Comparison of ENCODE assay signal across 28 mouse cellular contexts in the genomic region with DNA sequence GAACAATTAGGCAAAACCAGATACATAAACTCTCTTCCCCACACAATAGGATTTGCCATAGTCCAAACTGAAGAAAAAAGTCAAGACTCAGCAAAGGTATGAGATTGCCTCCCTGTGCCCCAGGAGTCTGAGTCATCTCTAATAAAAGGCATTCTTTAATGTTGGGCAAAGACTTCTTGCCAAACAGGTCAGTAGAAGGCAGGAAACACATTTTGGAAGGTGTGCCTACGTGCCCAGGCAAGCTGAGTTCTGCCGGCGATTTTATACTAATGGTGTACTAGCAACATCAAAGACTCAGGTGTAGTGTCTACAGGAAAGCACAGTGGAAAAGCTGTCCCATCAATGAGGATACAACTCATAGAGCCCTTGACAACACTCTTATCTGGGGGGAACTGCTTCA.
A peak's percentile ranks its signal among the peaks of the same experiment; 100 is the strongest.
DNase-seq lines count a peak whose midpoint lies in the region; ATAC-seq and TF ChIP-seq lines count a peak whose summit lies in the region.
"Had no signal": no experiment of that assay in that cellular context is flagged by ENCODE, and none has a peak within 500 bp of the region (broad histone marks: within the 10 kb centered on the region; RNA-seq: fewer than 3 reads in every experiment).

No protein-coding gene starts in this region.

- no peak overlapping the region for H3K4me2 ChIP-seq in embryonic facial prominence, embryonic 14.5 days (ENCODE audit: low read depth, low read length)
- H3K4me2 ChIP-seq in limb, embryonic 15.5 days: no peak overlapping the region
- no peak overlapping the region for H3K4me2 ChIP-seq in liver, postnatal 0 days (ENCODE audit: low read depth, low read length)
- H3K4me2 ChIP-seq: embryonic facial prominence, embryonic 15.5 days; forebrain, embryonic 13.5 days; heart, embryonic 11.5 days; hindbrain, embryonic 12.5 days; intestine, embryonic 15.5 days; limb, embryonic 12.5 days; liver, embryonic 12.5 days; midbrain, embryonic 15.5 days had no signal

- no peak for TF ChIP-seq EP300 in liver, postnatal 0 days (IDR thresholded peaks at IDR 0.05; ENCODE audit: low read depth)

- no peaks in the 10 kb centered on the region for H3K27me3 ChIP-seq in embryonic facial prominence, embryonic 14.5 days (replicated peaks; ENCODE audit: control insufficient read depth, insufficient read depth, low read length)
- H3K27me3 ChIP-seq in embryonic facial prominence, embryonic 10.5 days (replicated peaks; ENCODE audit: low read depth, poor library complexity, severe bottlenecking): no peaks in the 10 kb centered on the region
- no peaks in the 10 kb centered on the region for H3K27me3 ChIP-seq in limb, embryonic 15.5 days
- H3K27me3 ChIP-seq in liver, postnatal 0 days (ENCODE audit: insufficient read depth, low read length): no peaks in the 10 kb centered on the region
- H3K27me3 ChIP-seq: embryonic facial prominence, embryonic 15.5 days; forebrain, embryonic 13.5 days; hindbrain, embryonic 12.5 days; intestine, embryonic 15.5 days; limb, embryonic 12.5 days; liver, embryonic 12.5 days; midbrain, embryonic 15.5 days had no signal

- 86% methylated on average over 3 of the region's 3 CpGs for WGBS in embryonic facial prominence, embryonic 14.5 days
- 93% methylated on average over 3 of the region's 3 CpGs for WGBS in embryonic facial prominence, embryonic 10.5 days
- 63% methylated on average over 3 of the region's 3 CpGs for WGBS in limb, embryonic 15.5 days
- 78% methylated on average over 3 of the region's 3 CpGs for WGBS in liver, postnatal 0 days (ENCODE audit: insufficient replicate concordance)

- no peak overlapping the region for H3K4me3 ChIP-seq in embryonic facial prominence, embryonic 14.5 days (ENCODE audit: low read depth, low read length)
- H3K4me3 ChIP-seq in embryonic facial prominence, embryonic 10.5 days: no peak overlapping the region
- no peak overlapping the region for H3K4me3 ChIP-seq in limb, embryonic 15.5 days
- H3K4me3 ChIP-seq in liver, postnatal 0 days (ENCODE audit: low read depth, low read length): no peak overlapping the region
- H3K4me3 ChIP-seq: embryonic facial prominence, embryonic 15.5 days; forebrain, embryonic 13.5 days; hindbrain, embryonic 12.5 days; intestine, embryonic 15.5 days; limb, embryonic 12.5 days; liver, embryonic 12.5 days; midbrain, embryonic 15.5 days had no signal

- H3K27ac ChIP-seq in embryonic facial prominence, embryonic 14.5 days (replicated peaks; ENCODE audit: low read depth, low read length): no peak overlapping the region; the same call in 1 of the 2 replicates
- no peak overlapping the region for H3K27ac ChIP-seq in embryonic facial prominence, embryonic 10.5 days (replicated peaks)
- 0 out of 2 replicates have a peak overlapping the region, but pooled peaks have one; percentile 2 for H3K27ac ChIP-seq in limb, embryonic 15.5 days
- no peak overlapping the region for H3K27ac ChIP-seq in liver, postnatal 0 days (ENCODE audit: low read depth)
- H3K27ac ChIP-seq: embryonic facial prominence, embryonic 15.5 days; forebrain, embryonic 13.5 days; hindbrain, embryonic 12.5 days; hindbrain, postnatal 0 days; intestine, embryonic 15.5 days; kidney, postnatal 0 days; limb, embryonic 12.5 days; liver, embryonic 12.5 days; midbrain, embryonic 15.5 days had no signal

- peak; percentile 47; the same call in 1 of the 2 replicates for ATAC-seq in embryonic facial prominence, embryonic 14.5 days (ENCODE audit: low read depth)
- ATAC-seq in limb, embryonic 15.5 days (ENCODE audit: insufficient number of reproducible peaks, low FRiP score, low TSS enrichment, low read depth): no peak
- no peak for ATAC-seq in liver, postnatal 0 days
- ATAC-seq: forebrain, embryonic 13.5 days; hindbrain, postnatal 0 days; intestine, embryonic 15.5 days; liver, embryonic 12.5 days; midbrain, embryonic 15.5 days had no signal

- H3K9me3 ChIP-seq in embryonic facial prominence, embryonic 14.5 days (ENCODE audit: control insufficient read depth, low read length): no peaks in the 10 kb centered on the region
- H3K9me3 ChIP-seq in embryonic facial prominence, embryonic 10.5 days: no peaks in the 10 kb centered on the region
- no peaks in the 10 kb centered on the region for H3K9me3 ChIP-seq in limb, embryonic 15.5 days
- no peaks in the 10 kb centered on the region for H3K9me3 ChIP-seq in liver, postnatal 0 days (ENCODE audit: low read length)
- H3K9me3 ChIP-seq: embryonic facial prominence, embryonic 15.5 days; forebrain, embryonic 13.5 days; intestine, embryonic 15.5 days; limb, embryonic 12.5 days; liver, embryonic 12.5 days; midbrain, embryonic 15.5 days had no signal

- TF ChIP-seq CTCF in liver, postnatal 0 days (IDR thresholded peaks at IDR 0.05; ENCODE audit: low read depth): no peak

- no peaks in the 10 kb centered on the region for H3K36me3 ChIP-seq in embryonic facial prominence, embryonic 14.5 days (ENCODE audit: control insufficient read depth, insufficient read depth, low read length)
- no peaks in the 10 kb centered on the region for H3K36me3 ChIP-seq in embryonic facial prominence, embryonic 10.5 days (replicated peaks)
- H3K36me3 ChIP-seq in limb, embryonic 15.5 days: no peaks in the 10 kb centered on the region
- H3K36me3 ChIP-seq in liver, postnatal 0 days (replicated peaks; ENCODE audit: insufficient read depth, low read length): no peaks in the 10 kb centered on the region
- H3K36me3 ChIP-seq: embryonic facial prominence, embryonic 15.5 days; G1E; hindbrain, embryonic 12.5 days; intestine, embryonic 15.5 days; limb, embryonic 12.5 days; liver, embryonic 12.5 days; midbrain, embryonic 15.5 days had no signal

- H3K9ac ChIP-seq in embryonic facial prominence, embryonic 14.5 days (ENCODE audit: low read depth, low read length): no peak overlapping the region
- no peak overlapping the region for H3K9ac ChIP-seq in limb, embryonic 15.5 days
- no peak overlapping the region for H3K9ac ChIP-seq in liver, postnatal 0 days (replicated peaks)
- H3K9ac ChIP-seq: embryonic facial prominence, embryonic 15.5 days; forebrain, embryonic 13.5 days; hindbrain, embryonic 12.5 days; intestine, embryonic 15.5 days; limb, embryonic 12.5 days; liver, embryonic 12.5 days; midbrain, embryonic 15.5 days had no signal

- no peaks in the 10 kb centered on the region for H3K4me1 ChIP-seq in embryonic facial prominence, embryonic 14.5 days (ENCODE audit: control insufficient read depth, insufficient read depth, low read length)
- H3K4me1 ChIP-seq in embryonic facial prominence, embryonic 10.5 days: no peaks in the 10 kb centered on the region
- H3K4me1 ChIP-seq in limb, embryonic 15.5 days: peaks cover 7% of the 10 kb centered on the region; the same call in 1 of the 2 replicates
- no peaks in the 10 kb centered on the region for H3K4me1 ChIP-seq in liver, postnatal 0 days (ENCODE audit: insufficient read depth)
- H3K4me1 ChIP-seq: embryonic facial prominence, embryonic 15.5 days; forebrain, embryonic 13.5 days; hindbrain, embryonic 12.5 days; intestine, embryonic 15.5 days; liver, embryonic 12.5 days; midbrain, embryonic 15.5 days had no signal

- DNase-seq in embryonic facial prominence, embryonic 14.5 days (ENCODE audit: low spot score): peak; percentile 71
- DNase-seq in embryonic facial prominence, embryonic 10.5 days (ENCODE audit: low spot score): no peak
- DNase-seq in 416B (ENCODE audit: low read depth): peak; percentile 4
- peak; percentile 35 for DNase-seq in urinary bladder, postnatal 25 days (ENCODE audit: low spot score)
- DNase-seq in right cerebral cortex, postnatal 10 days (ENCODE audit: low spot score in 2 of 2): no peak
- no peak for DNase-seq in liver, postnatal 0 days
- DNase-seq: adrenal gland, postnatal 14 days; cerebellum, adult 11 months; cerebellum, adult 9-10 months; gastrocnemius, postnatal 10 days; heart, postnatal 36 days; kidney, adult 2 months; layer of hippocampus, adult 9-11 months; lung, adult 18-20 months; lung, postnatal 14 days; right cerebral cortex, postnatal 4 days had no signal

Comparison
In these comparisons a context has a peak if more than half of its experiments do, and no peak if none do; other contexts are left out.
1. DNase-seq: peak in embryonic facial prominence, embryonic 14.5 days (single experiment), 416B (single experiment) and urinary bladder, postnatal 25 days (single experiment); none in embryonic facial prominence, embryonic 10.5 days (single experiment), right cerebral cortex, postnatal 10 days (0 of 2) and liver, postnatal 0 days (single experiment).